Mouse (Mus musculus) neural tube, embryonic 12.5 days (tissue): ENCODE results near the gene C1qc. TPM values are rescaled to one million over a fixed set of nuclear protein-coding genes. Genes with fewer than 3 reads are reported as not detected.

Experiments used
- ATAC-seq: fragments of 200-750 bp; cut with Nextera tagmentation; 2 replicates; pipeline ENCODE4 v1.8.0; 2017; ENCODE audit warnings: low read depth, mild to moderate bottlenecking, moderate TSS enrichment, moderate library complexity; ENCODE audit not compliant: low FRiP score
- H3K27ac ChIP-seq: fragments of 300-500 bp; sonication (generic); 2 replicates; pipeline ENCODE4 v1.5.1; 2016
- H3K27me3 ChIP-seq: fragments of 300-500 bp; sonication (generic); replicated peaks from 2 replicates; pipeline ENCODE4 v1.6.1; 2016; ENCODE audit warnings: mild to moderate bottlenecking
- H3K36me3 ChIP-seq: fragments of 300-500 bp; sonication (generic); 2 replicates; pipeline ENCODE4 v1.6.1; 2016; ENCODE audit warnings: mild to moderate bottlenecking
- H3K4me1 ChIP-seq: fragments of 300-500 bp; sonication (generic); 2 replicates; pipeline ENCODE4 v1.6.1; 2016
- H3K4me2 ChIP-seq: fragments of 300-500 bp; sonication (generic); replicated peaks from 2 replicates; pipeline ENCODE4 v1.6.1; 2016; ENCODE audit warnings: mild to moderate bottlenecking
- H3K4me3 ChIP-seq: fragments of 300-500 bp; sonication (generic); 2 replicates; pipeline ENCODE4 v1.5.1; 2016
- H3K9ac ChIP-seq: fragments of 300-500 bp; sonication (generic); 2 replicates; pipeline ENCODE4 v1.6.1; 2016; ENCODE audit warnings: mild to moderate bottlenecking
- H3K9me3 ChIP-seq: fragments of 300-500 bp; sonication (generic); 2 replicates; pipeline ENCODE4 v1.6.1; 2016; ENCODE audit warnings: mild to moderate bottlenecking
- whole genome bisulfite sequencing: fragments of 180-500 bp; shearing (Covaris S2); methylation state at CpG from one replicate; pipeline ENCODE4 v1.1.7; 2016; 5-methylcytosine and 5-hydroxymethylcytosine counted together
- polyA plus RNA-seq: library from polyadenylated mRNA; unstranded; fragments of >200 nt; fragmentation: Nextera tagmentation; extraction: Ambion mirVana; gene quantifications from 2 replicates; pipeline ENCODE4 v1.2.1, GENCODE M21; 2016

C1qc gene
- polyA plus RNA-seq, 1 experiment from 2014 or later, result 21.3 TPM

- H3K4me3 ChIP-seq, result no peak overlapping the region
- no peak overlapping the region for H3K9ac ChIP-seq
- ATAC-seq, result 0 out of 2 replicates have a peak, but pooled peaks have one; percentile 18
Observed at GRCm38 (mm10) chr4:136865531-136865930, 27.3 kb downstream of the C1qc start.

DNA sequence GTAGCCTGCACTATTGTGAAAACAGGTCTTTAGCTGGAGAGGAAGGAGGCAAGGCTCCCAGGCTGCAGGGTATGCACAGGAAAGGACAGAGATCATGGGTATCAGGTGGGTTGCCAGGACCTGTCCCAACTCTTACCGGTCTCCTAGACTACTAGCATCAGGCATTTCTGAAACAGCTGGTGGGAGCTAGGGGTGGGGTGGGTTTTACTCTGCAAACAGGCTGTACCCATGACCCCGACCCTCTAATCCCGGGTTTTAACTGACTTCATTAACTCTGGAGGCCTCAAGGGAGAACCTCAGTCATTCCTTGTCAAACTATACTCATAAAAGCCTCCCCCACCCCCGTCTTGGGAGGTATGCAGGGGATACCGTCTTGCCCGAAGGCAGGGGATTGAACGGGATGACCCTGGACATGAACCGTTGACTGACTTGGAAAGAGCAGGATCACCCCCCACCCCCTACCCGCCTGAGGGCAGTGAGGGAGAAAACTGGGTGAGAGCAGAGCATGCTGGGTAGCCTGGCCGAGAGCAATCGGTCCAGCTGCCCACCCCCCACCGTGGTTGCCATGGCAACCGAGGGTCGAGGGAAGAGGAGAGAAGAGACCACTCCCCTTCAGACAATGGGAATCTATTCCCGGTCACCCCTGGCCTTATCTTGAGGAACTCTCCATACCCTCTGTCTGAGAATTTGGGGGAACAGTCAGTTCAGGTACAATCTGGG, 28.0 kb downstream of the C1qc start:
- no peaks in the 10 kb centered on the region for H3K9me3 ChIP-seq
- peaks cover 51% of the 10 kb centered on the region for H3K4me1 ChIP-seq
- no peak overlapping the region for H3K9ac ChIP-seq
- peak; percentile 61; the same call in 1 of the 2 replicates for ATAC-seq
- no peaks in the 10 kb centered on the region for H3K36me3 ChIP-seq
- peak overlapping the region; percentile 67 for H3K27ac ChIP-seq
- H3K4me2 ChIP-seq, result peak overlapping the region; percentile 43
- no peak overlapping the region for H3K4me3 ChIP-seq
- WGBS, result 6% methylated on average over 15 of the region's 15 CpGs
- H3K27me3 ChIP-seq, result no peaks in the 10 kb centered on the region

More at GRCm38 (mm10) chr4:136865531-136865930, 27.3 kb downstream of the C1qc start:
- peak overlapping the region; percentile 67 for H3K27ac ChIP-seq
- H3K4me1 ChIP-seq, result peaks cover 51% of the 10 kb centered on the region
- H3K36me3 ChIP-seq, result no peaks in the 10 kb centered on the region
- no peaks in the 10 kb centered on the region for H3K27me3 ChIP-seq
- 48% methylated on average over 5 of the region's 5 CpGs for WGBS
- no peaks in the 10 kb centered on the region for H3K9me3 ChIP-seq
- H3K4me2 ChIP-seq, result peak overlapping the region; percentile 43

GRCm38 (mm10) chr4:136863517-136863916, 29.3 kb downstream of the C1qc start:
- no peaks in the 10 kb centered on the region for H3K9me3 ChIP-seq

GRCm38 (mm10) chr4:136862411-136862810, 30.5 kb downstream of the C1qc start:
- Histone ChIP-seq H3K9me3 (no peaks in the 10 kb centered on the region), H3K4me3 (no peak overlapping the region), H3K27ac (0 out of 2 replicates have a peak overlapping the region, but pooled peaks have one; percentile 51), H3K27me3 (no peaks in the 10 kb centered on the region), H3K4me2 (0 out of 2 replicates have a peak overlapping the region, but pooled peaks have one; percentile 28), H3K9ac (no peak overlapping the region), H3K4me1 (peaks cover 42% of the 10 kb centered on the region), H3K36me3 (no peaks in the 10 kb centered on the region)
- ATAC-seq, result no peak
- WGBS, result 67% methylated on average over 2 of the region's 2 CpGs

More at GRCm38 (mm10) chr4:136863517-136863916, 29.3 kb downstream of the C1qc start:
- Histone ChIP-seq H3K9ac (no peak overlapping the region), H3K27ac (no peak overlapping the region), H3K36me3 (no peaks in the 10 kb centered on the region), H3K27me3 (no peaks in the 10 kb centered on the region), H3K4me3 (no peak overlapping the region), H3K4me2 (no peak overlapping the region), H3K4me1 (peaks cover 51% of the 10 kb centered on the region)
- 46% methylated on average over 9 of the region's 9 CpGs for WGBS
- no peak for ATAC-seq

DNA sequence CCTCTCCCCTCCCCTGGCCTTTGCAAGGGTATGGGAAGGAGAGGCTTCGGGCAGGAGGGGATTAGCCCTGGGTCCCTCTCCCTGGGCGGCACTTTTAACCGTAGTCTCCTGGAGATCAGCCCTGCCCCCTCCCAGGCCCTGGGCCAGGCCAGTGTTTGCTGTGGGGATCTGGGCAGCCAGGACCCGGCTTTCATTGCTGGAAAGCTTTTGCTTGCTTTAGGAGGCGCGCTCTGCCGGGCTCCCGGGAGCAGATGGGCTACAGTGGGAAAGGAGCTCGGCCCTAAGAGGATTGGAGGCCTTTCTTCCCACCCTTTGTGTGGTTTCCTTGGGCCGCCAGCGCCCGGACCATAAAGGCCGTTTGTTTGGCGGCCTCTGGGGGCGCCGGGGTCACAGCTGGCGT, 31.1 kb downstream of the C1qc start:
- Histone ChIP-seq H3K36me3 (no peaks in the 10 kb centered on the region), H3K27ac (peak overlapping the region; percentile 51; the same call in 1 of the 2 replicates), H3K4me1 (peaks cover 37% of the 10 kb centered on the region), H3K27me3 (no peaks in the 10 kb centered on the region), H3K4me3 (no peak overlapping the region), H3K9ac (0 out of 2 replicates have a peak overlapping the region, but pooled peaks have one; percentile 36), H3K9me3 (no peaks in the 10 kb centered on the region), H3K4me2 (peak overlapping the region; percentile 28; the same call in 1 of the 2 replicates)
- WGBS, result 1% methylated on average over 17 of the region's 17 CpGs
- no peak for ATAC-seq

DNA sequence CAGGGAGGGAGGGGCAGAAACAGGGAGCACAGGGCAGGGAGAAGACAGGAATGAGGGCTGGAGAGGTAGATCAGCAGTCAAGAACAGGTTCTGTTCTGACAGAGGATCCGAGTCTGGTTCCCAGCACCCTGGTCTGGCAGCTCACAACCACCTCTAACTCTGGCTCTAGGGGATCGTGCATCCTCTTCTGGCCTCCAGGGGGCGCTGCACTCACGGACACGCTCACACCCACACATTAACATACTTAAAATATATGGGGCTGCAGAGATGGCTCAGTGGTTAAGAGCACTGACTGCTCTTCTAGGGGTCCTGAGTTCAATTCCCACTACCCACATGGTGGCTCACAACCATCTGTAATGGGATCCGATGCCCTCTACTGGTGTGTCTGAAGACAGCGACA, 32.8 kb downstream of the C1qc start:
- Histone ChIP-seq H3K9ac (no peak overlapping the region), H3K4me3 (no peak overlapping the region), H3K27ac (no peak overlapping the region), H3K4me2 (no peak overlapping the region), H3K4me1 (peaks cover 31% of the 10 kb centered on the region), H3K27me3 (no peaks in the 10 kb centered on the region), H3K36me3 (no peaks in the 10 kb centered on the region), H3K9me3 (no peaks in the 10 kb centered on the region)
- WGBS, result 85% methylated on average over 7 of the region's 7 CpGs
- ATAC-seq, result no peak

DNA sequence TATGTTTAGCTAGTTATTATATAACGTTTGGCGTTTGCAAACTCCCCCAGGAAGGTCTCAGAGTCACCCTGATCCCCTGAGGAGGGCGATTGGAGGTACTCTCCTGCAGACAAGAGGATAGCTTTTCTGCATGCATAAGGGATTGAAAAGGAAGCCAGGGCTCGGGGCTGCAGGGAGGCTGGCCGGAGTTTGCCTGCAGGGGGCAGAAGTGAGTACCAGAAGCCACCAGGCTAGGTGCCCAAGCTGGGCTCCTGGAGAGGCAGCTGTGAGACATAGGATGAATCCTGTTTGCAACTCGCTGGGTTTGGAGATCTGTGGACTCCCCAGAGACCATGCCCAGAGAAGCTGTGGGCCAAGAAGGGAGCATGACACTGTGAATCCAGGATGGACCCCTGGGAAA, 37.8 kb downstream of the C1qc start:
- no peaks in the 10 kb centered on the region for H3K27me3 ChIP-seq
- H3K4me1 ChIP-seq, result no peaks in the 10 kb centered on the region
- WGBS, result 27% methylated on average over 6 of the region's 6 CpGs
- no peak for ATAC-seq
- H3K27ac ChIP-seq, result no peak overlapping the region
- no peak overlapping the region for H3K9ac ChIP-seq
- no peak overlapping the region for H3K4me2 ChIP-seq
- H3K9me3 ChIP-seq, result no peaks in the 10 kb centered on the region
- H3K36me3 ChIP-seq, result no peaks in the 10 kb centered on the region
- no peak overlapping the region for H3K4me3 ChIP-seq

DNA sequence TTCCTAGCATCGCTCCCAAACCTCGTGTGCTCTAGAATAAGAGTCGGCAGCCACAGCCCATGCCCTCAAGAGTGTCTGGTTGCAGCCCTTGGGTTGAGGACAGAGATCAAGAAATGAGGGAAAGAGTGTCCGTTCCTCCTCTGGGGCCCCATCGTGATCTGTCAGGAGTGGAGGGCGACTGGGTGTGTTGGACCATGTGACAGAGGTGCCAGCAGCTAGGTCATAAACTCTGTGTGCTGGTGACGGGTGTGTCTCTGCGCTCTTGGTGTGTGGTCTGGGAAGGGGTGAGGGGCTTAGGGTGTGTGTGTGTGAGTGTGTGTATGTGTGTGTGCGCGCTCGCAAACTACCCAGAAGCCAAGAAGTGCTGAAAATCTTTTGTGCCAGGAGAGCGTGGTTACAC, 39.9 kb downstream of the C1qc start:
- no peaks in the 10 kb centered on the region for H3K4me1 ChIP-seq
- no peak overlapping the region for H3K27ac ChIP-seq
- H3K36me3 ChIP-seq, result no peaks in the 10 kb centered on the region
- no peaks in the 10 kb centered on the region for H3K27me3 ChIP-seq
- H3K4me2 ChIP-seq, result no peak overlapping the region
- H3K4me3 ChIP-seq, result no peak overlapping the region
- ATAC-seq, result no peak
- no peak overlapping the region for H3K9ac ChIP-seq
- no peaks in the 10 kb centered on the region for H3K9me3 ChIP-seq
- WGBS, result 76% methylated on average over 12 of the region's 12 CpGs

DNA sequence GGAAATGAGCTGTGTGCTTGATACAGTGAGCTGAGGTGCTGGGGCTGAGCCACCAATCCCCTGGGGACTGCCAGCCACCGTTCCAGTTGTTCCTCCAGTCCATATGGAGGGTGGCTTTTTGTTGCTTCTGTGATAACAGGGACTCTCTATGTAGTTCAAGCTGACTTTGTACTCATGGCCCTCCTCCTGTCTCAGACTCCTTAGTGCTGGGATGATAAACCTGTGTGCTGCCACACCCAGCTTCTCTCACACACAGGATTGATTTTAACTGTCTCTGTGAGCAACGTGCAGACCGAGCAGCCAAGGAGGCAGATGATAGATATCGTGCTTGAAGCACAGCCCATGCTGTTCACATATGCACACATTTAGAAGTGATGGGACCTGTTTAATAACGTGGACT, 40.7 kb downstream of the C1qc start:
- ATAC-seq, result no peak
- Histone ChIP-seq H3K36me3 (no peaks in the 10 kb centered on the region), H3K27me3 (no peaks in the 10 kb centered on the region), H3K4me1 (no peaks in the 10 kb centered on the region), H3K4me2 (no peak overlapping the region), H3K4me3 (no peak overlapping the region), H3K9ac (no peak overlapping the region), H3K9me3 (no peaks in the 10 kb centered on the region), H3K27ac (no peak overlapping the region)
- 68% methylated on average over 5 of the region's 5 CpGs for WGBS

DNA sequence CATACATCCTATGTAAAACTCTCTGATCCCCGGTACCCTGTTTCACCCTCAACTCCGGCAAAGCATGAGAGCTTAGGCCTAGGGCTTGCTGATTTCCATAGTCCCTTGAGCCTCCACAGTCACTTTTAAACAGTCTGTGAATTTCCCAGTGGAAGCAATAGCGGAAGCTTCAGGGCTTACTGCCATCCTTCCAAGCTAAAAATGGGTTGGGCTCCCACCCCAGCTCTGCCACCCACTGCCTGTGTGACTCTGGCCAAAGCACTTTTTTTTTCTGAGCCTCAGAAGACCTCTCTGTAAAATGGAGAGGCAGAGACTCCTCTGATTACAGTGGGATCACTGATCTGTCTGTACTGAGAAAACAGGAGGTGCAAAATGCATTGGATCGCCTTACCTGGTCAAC, 44.3 kb downstream of the C1qc start:
- no peak overlapping the region for H3K4me3 ChIP-seq
- no peak overlapping the region for H3K4me2 ChIP-seq
- no peak overlapping the region for H3K27ac ChIP-seq
- H3K27me3 ChIP-seq, result no peaks in the 10 kb centered on the region
- no peaks in the 10 kb centered on the region for H3K4me1 ChIP-seq
- no peaks in the 10 kb centered on the region for H3K9me3 ChIP-seq
- no peaks in the 10 kb centered on the region for H3K36me3 ChIP-seq
- ATAC-seq, result no peak
- no peak overlapping the region for H3K9ac ChIP-seq
- 79% methylated on average over 4 of the region's 4 CpGs for WGBS

- Histone ChIP-seq H3K9me3 (no peaks in the 10 kb centered on the region), H3K4me2 (no peak overlapping the region), H3K4me1 (no peaks in the 10 kb centered on the region), H3K27me3 (no peaks in the 10 kb centered on the region), H3K27ac (no peak overlapping the region), H3K9ac (no peak overlapping the region), H3K36me3 (no peaks in the 10 kb centered on the region), H3K4me3 (no peak overlapping the region)
- ATAC-seq, result no peak
- WGBS, result 67% methylated on average over 6 of the region's 6 CpGs
Observed at GRCm38 (mm10) chr4:136847166-136847565, 45.7 kb downstream of the C1qc start.

DNA sequence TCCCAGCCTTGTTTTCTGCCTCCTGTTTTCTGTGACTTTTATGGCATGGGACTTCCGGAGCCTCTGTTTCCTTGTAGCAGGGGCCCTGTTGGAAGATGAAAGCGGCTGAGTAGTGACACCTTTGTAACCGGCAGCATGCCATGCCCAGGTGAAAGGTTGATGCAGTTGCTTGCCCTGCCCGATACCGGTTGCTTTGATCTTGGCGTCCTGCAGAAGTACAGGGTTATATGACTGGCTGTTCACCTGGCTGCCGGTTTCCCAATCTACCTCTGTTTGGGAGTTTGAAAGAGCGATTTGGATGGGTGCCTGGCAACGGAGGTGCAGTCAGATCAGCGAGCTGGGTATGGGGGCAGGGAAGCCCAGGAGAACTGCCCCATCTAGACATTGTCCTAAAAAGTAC, 50.1 kb downstream of the C1qc start:
- 0 out of 2 replicates have a peak, but pooled peaks cover 4% of the 10 kb centered on the region for H3K27me3 ChIP-seq
- H3K9ac ChIP-seq, result no peak overlapping the region
- H3K4me1 ChIP-seq, result peaks cover 16% of the 10 kb centered on the region
- no peak for ATAC-seq
- WGBS, result 85% methylated on average over 10 of the region's 10 CpGs
- H3K4me3 ChIP-seq, result no peak overlapping the region
- H3K4me2 ChIP-seq, result no peak overlapping the region
- H3K27ac ChIP-seq, result no peak overlapping the region
- H3K9me3 ChIP-seq, result no peaks in the 10 kb centered on the region
- H3K36me3 ChIP-seq, result no peaks in the 10 kb centered on the region

DNA sequence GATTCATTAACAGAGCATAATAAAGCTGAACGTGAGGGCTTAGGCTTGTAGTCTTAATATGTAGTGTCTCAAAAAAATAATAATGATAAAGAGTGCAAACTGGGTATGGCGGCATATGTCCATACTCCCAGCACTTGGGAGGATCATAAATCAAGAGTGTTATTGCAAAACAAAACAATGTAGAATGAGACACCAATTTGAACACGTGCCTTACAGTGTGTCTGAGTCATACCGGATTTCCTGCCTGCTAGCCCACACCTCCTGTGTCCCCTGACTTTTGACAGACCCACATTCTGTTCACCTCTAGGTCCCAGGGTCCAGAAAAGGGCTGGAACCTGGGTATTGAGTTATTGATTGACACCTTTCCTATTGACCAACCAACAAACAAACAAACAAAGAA, 50.8 kb downstream of the C1qc start:
- no peaks in the 10 kb centered on the region for H3K36me3 ChIP-seq
- ATAC-seq, result no peak
- no peak overlapping the region for H3K27ac ChIP-seq
- no peak overlapping the region for H3K4me3 ChIP-seq
- 0 out of 2 replicates have a peak, but pooled peaks cover 4% of the 10 kb centered on the region for H3K27me3 ChIP-seq
- H3K4me2 ChIP-seq, result no peak overlapping the region
- no peak overlapping the region for H3K9ac ChIP-seq
- 83% methylated on average over 4 of the region's 4 CpGs for WGBS
- peaks cover 23% of the 10 kb centered on the region for H3K4me1 ChIP-seq
- H3K9me3 ChIP-seq, result no peaks in the 10 kb centered on the region
